19 mouse cellular contexts compared by ENCODE assay signal in the genomic region with DNA sequence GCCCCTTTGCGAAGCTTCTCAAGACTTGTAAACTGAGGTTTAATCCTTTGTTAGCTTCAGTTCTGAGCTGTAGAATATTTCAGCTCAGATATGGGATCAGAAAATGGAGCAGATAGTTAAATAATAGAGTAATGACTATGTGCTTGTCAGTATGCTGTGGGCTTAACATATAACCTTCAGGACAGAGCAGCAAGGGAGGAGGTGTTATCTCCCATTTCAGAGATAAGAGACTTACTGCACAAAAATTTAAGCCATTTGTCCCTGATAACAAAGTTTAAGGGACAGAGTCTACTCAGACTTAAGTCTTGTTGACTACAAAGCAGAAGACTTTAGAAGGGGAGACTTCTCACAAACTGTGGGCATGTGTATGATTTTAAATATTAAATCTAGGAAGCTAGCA.
"Had no signal": no experiment of that assay in that cellular context is flagged by ENCODE, and none has a peak within 500 bp of the region (broad histone marks: within the 10 kb centered on the region; RNA-seq: fewer than 3 reads in every experiment).

No protein-coding gene starts in this region.

- H3K27ac ChIP-seq: limb, embryonic 13.5 days; lung, embryonic 15.5 days; midbrain, embryonic 12.5 days; midbrain, embryonic 15.5 days; neural tube, embryonic 12.5 days; neural tube, embryonic 15.5 days; stomach, embryonic 15.5 days had no signal

- H3K9me3 ChIP-seq: limb, embryonic 13.5 days; lung, embryonic 15.5 days; midbrain, embryonic 12.5 days; midbrain, embryonic 15.5 days; neural tube, embryonic 12.5 days; neural tube, embryonic 15.5 days; stomach, embryonic 15.5 days had no signal

- H3K27me3 ChIP-seq: limb, embryonic 13.5 days; lung, embryonic 15.5 days; midbrain, embryonic 12.5 days; midbrain, embryonic 15.5 days; neural tube, embryonic 12.5 days; neural tube, embryonic 15.5 days; stomach, embryonic 15.5 days had no signal

- H3K36me3 ChIP-seq: lung, embryonic 15.5 days; midbrain, embryonic 12.5 days; midbrain, embryonic 15.5 days; neural tube, embryonic 12.5 days; neural tube, embryonic 15.5 days; stomach, embryonic 15.5 days had no signal

- ATAC-seq: midbrain, embryonic 15.5 days had no signal

- DNase-seq: kidney, adult 18-20 months; kidney, adult 9 months; kidney, postnatal 14 days; kidney, postnatal 4 days; left cerebral cortex, postnatal 4 days; lung, postnatal 10 days; lung, postnatal 36 days; right cerebral cortex, adult 18-20 months; right cerebral cortex, postnatal 14 days; right cerebral cortex, postnatal 4 days; spleen, adult 18-20 months; thymus, postnatal 25 days had no signal

- H3K4me2 ChIP-seq: limb, embryonic 13.5 days; lung, embryonic 15.5 days; midbrain, embryonic 12.5 days; midbrain, embryonic 15.5 days; neural tube, embryonic 12.5 days; neural tube, embryonic 15.5 days; stomach, embryonic 15.5 days had no signal

- H3K4me3 ChIP-seq: limb, embryonic 13.5 days; lung, embryonic 15.5 days; midbrain, embryonic 12.5 days; midbrain, embryonic 15.5 days; neural tube, embryonic 12.5 days; neural tube, embryonic 15.5 days; stomach, embryonic 15.5 days had no signal

- H3K4me1 ChIP-seq: limb, embryonic 13.5 days; midbrain, embryonic 12.5 days; midbrain, embryonic 15.5 days; neural tube, embryonic 12.5 days; neural tube, embryonic 15.5 days; stomach, embryonic 15.5 days had no signal

- H3K9ac ChIP-seq: limb, embryonic 13.5 days; lung, embryonic 15.5 days; midbrain, embryonic 12.5 days; midbrain, embryonic 15.5 days; neural tube, embryonic 12.5 days; neural tube, embryonic 15.5 days; stomach, embryonic 15.5 days had no signal
